Mouse (Mus musculus): ENCODE results near the gene Cebpzos. TPM values are rescaled to one million over a fixed set of nuclear protein-coding genes. Genes with fewer than 3 reads are reported as not detected.

The Cebpzos gene
- polyA plus RNA-seq (2016; fragmentation: Nextera tagmentation; extraction: Ambion mirVana) = 101 and 107 TPM in 2 replicates

DNA sequence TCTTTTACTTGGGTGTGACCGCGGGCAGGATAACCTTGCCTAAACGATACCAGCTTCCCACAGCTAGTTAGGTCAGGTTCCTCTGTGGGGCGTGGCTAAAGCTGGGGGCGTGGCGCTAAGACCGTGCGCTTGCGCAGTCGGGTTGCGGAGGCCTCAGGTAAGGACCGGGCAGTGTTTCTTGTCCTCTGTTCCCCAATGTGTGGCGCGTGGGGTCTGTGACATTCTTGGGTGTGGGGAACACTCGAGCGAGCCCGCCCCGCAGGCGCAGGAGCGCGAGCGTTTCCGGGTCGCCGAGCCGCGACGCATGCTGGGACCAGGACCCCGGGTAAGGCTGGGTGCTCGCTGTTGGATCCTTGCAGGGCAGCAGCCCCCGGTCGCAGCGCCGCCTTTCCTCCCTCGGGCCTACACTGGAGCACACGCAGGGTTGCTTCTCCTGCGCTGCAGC is at the start of gene Cebpzos:
Gene Cebpzos, plus strand, starts transcription at position 132 of the 445 bp plus-strand sequence.
- peak within 1 kb of the TSS; percentile 62; the same call in 1 of the 2 replicates for H3K27ac ChIP-seq
- peaks cover 23% of the 10 kb centered on the region for H3K36me3 ChIP-seq
- peak within 1 kb of the TSS; percentile 67 for H3K9ac ChIP-seq
- no peaks in the 10 kb centered on the region for H3K27me3 ChIP-seq (replicated peaks)
- peak within 1 kb of the TSS; percentile 63 for H3K4me3 ChIP-seq
- H3K4me1 ChIP-seq = peaks cover 13% of the 10 kb centered on the region
- WGBS = under 1% methylated on average over 37 of the region's 37 CpGs
- H3K4me2 ChIP-seq (replicated peaks) = peak within 1 kb of the TSS; percentile 72
- peak; percentile 95 for ATAC-seq (ENCODE audit: low FRiP score, low read depth)
- H3K9me3 ChIP-seq = no peaks in the 10 kb centered on the region

DNA sequence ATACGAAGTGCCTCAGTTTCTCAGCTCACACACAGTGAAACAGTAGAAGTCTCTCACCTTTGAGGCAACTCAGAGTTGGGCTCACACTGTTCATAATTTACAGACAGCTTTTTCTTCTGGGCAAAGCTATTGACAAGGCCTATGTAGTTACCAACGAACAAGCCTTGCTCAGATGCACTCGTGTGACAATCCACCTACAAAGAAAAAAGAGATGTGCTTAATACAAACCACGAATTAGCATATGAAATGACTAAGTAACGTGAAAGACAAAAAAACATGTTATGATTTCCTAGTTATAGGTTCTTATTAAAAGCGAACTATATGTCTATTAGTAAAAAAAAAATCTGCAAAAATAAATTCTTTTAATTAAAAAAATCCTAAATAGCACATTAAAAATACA is 42.4 kb upstream of the Cebpzos start:
- H3K4me3 ChIP-seq = no peak overlapping the region
- no peaks in the 10 kb centered on the region for H3K27me3 ChIP-seq (replicated peaks)
- H3K36me3 ChIP-seq = no peaks in the 10 kb centered on the region
- no peak overlapping the region for H3K9ac ChIP-seq
- no peak overlapping the region for H3K4me2 ChIP-seq (replicated peaks)
- WGBS = 91% methylated on average over 6 of the region's 6 CpGs
- no peak overlapping the region for H3K27ac ChIP-seq
- no peaks in the 10 kb centered on the region for H3K4me1 ChIP-seq
- ATAC-seq (ENCODE audit: low FRiP score, low read depth) = no peak
- no peaks in the 10 kb centered on the region for H3K9me3 ChIP-seq

DNA sequence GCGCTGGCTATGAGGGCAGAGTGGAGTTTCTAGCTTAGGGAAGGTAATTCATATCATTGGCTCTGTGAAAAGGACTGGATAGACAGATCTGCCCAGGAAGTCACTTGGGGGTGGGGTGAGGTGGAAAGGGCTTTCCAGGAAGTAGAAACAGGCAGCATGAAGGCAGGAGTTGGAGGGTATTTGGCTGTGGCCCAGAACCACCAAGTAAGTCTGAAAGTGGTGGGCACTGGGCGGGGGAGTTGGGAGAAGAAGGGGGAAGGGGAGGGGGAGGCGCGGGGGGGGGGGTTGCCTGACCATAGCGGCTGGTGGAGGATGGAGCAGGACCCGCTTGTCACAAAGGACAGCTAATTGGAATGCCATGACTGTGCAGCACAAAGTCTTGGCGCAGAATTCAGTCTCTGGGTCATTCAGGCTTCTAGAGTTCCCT is 34.4 kb upstream of the Cebpzos start:
- Histone ChIP-seq H3K4me3 (peak overlapping the region; percentile 45), H3K9ac (peak overlapping the region; percentile 58), H3K4me2 (replicated peaks) (peak overlapping the region; percentile 82), H3K9me3 (peaks cover 4% of the 10 kb centered on the region; the same call in 1 of the 2 replicates), H3K4me1 (peaks cover 18% of the 10 kb centered on the region), H3K36me3 (no peaks in the 10 kb centered on the region), H3K27ac (no peak overlapping the region), H3K27me3 (replicated peaks) (no peaks in the 10 kb centered on the region)
- 9% methylated on average over 7 of the region's 7 CpGs for WGBS
- ATAC-seq (ENCODE audit: low FRiP score, low read depth) = peak; percentile 71

DNA sequence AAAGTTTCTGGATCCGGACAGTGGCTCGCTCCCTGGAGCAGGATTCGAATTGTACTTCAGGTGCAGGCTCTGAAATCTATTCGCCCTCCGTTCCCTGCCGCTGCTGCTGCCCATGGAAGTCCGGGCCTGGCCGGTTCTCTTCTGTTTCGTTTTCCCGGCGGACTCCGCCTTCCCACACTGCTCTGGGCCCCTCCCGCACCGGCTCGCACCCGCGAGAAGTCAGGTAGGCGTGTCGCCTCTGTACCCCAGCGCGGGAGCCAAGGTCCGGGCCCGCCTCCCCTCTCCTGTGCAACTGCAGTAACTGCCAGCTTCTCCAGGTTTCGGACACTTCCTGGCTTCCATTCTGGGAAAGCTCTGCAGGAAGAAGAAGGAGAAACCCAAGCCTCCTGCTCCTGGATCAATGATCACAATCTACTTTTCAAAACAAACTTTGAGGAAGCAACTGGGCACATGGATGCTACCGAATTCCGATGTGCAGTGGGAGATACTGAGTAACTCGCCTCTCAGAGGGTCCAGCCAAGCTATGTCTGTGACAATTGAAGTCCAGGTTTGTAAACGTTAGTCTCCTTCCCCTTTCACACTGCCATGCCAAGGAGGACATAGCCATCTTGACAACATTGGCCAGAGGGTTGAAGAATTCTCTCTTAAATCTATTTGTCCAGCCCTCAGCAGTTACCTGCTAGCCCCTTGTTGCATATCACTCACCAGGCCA is 33.7 kb upstream of the Cebpzos start, which contains the start of gene Eif2ak2:
Gene Eif2ak2, minus strand, starts transcription at position 173 of the 712 bp plus-strand sequence.
- 3% methylated on average over 28 of the region's 28 CpGs for WGBS
- ATAC-seq (ENCODE audit: low FRiP score, low read depth) = peak; percentile 90
- H3K27ac ChIP-seq = no peak within 1 kb of the TSS

DNA sequence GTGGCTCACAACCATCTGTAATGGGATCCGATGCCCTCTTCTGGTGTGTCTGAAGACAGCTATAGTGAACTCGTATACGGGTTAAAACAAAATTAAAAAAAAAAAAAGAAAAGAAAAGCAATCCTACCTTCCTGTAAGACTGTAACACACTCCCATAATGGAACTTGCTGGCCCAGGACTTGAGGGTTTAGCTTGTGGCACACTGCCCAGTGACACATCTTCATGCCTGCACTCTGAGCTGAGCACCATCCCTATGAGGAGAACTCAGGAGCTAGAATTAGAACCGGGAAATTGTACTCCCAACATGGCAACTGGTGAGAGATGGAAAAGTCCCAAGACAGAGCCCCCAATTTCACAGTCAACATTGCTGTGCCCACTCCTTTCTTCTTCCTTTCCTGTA is 33.0 kb upstream of the Cebpzos start:
- Histone ChIP-seq H3K27ac (no peak overlapping the region), H3K27me3 (replicated peaks) (no peaks in the 10 kb centered on the region), H3K9ac (no peak overlapping the region), H3K4me3 (no peak overlapping the region), H3K9me3 (peaks cover 4% of the 10 kb centered on the region; the same call in 1 of the 2 replicates), H3K36me3 (no peaks in the 10 kb centered on the region), H3K4me2 (replicated peaks) (no peak overlapping the region), H3K4me1 (peaks cover 18% of the 10 kb centered on the region)
- ATAC-seq (ENCODE audit: low FRiP score, low read depth) = no peak
- 90% methylated on average over 4 of the region's 4 CpGs for WGBS

More for the DNA sequence above, 33.7 kb upstream of the Cebpzos start, which contains the start of gene Eif2ak2:
- no peaks in the 10 kb centered on the region for H3K36me3 ChIP-seq
- H3K4me2 ChIP-seq (replicated peaks) = peak within 1 kb of the TSS; percentile 82
- H3K4me1 ChIP-seq = peaks cover 18% of the 10 kb centered on the region
- peak within 1 kb of the TSS; percentile 45 for H3K4me3 ChIP-seq
- H3K9ac ChIP-seq = peak within 1 kb of the TSS; percentile 58
- no peaks in the 10 kb centered on the region for H3K27me3 ChIP-seq (replicated peaks)
- peaks cover 4% of the 10 kb centered on the region; the same call in 1 of the 2 replicates for H3K9me3 ChIP-seq

DNA sequence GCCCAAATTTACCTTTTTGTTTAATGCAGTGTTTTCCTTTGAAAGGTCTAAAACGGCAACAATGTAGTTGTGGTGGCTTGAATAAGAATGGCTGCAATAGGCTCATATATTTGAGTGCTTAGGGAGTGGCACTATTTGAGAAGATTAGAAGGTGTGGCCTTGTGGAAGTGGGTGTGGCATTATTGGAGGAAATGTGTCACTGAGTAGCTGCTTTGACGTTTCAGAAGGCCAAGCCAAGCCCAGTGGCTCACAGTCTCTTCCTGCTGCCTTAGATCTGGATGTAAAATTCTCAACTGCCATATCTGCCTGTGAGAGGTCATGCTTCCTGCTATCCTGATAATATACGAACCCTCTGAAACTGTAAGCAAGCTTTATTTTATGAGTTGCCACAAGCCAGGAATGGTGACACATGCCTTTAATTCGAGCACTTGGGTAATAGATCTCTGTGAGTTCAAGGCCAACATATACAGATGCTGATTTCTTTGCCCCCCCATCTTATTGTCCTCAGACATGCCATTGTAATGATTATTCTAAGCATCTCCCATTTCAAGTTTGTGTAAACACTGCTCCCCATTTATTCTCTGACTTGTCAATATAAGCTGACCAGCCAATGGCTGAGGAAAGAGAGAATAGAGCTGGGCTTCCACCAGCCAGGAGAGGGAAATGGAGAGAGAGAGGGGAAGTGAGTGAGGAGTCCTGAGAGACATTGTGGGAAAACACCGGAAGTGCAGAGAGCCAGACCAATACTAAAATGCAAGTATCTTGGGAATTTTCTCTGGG is 30.8 kb upstream of the Cebpzos start:
- H3K9ac ChIP-seq = no peak overlapping the region
- peaks cover 4% of the 10 kb centered on the region; the same call in 1 of the 2 replicates for H3K9me3 ChIP-seq
- H3K27ac ChIP-seq = no peak overlapping the region
- H3K4me2 ChIP-seq (replicated peaks) = no peak overlapping the region
- H3K27me3 ChIP-seq (replicated peaks) = no peaks in the 10 kb centered on the region
- WGBS = 85% methylated on average over 5 of the region's 5 CpGs
- H3K4me1 ChIP-seq = peaks cover 18% of the 10 kb centered on the region
- no peak overlapping the region for H3K4me3 ChIP-seq
- H3K36me3 ChIP-seq = no peaks in the 10 kb centered on the region
- ATAC-seq (ENCODE audit: low FRiP score, low read depth) = no peak

DNA sequence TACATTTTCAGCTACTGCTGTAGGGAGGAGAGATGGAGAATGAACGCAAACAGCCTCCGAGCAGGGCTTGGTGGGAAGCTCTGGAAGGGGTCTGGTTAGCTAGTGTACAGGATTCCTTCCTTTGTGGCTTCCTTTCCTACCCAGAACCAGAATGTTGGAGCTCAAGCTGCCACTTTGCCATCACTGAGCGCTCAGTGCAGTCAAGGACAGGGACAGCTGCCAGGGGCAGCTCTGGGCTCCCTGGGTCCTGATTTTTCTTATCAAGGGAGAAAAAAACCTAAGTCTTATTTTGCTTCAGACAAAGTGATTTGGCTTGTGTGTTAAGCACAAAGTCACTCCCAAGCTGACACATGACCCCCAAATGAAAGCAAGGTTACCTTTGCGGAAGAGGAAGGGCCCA is 27.7 kb upstream of the Cebpzos start:
- Histone ChIP-seq H3K4me3 (no peak overlapping the region), H3K4me1 (no peaks in the 10 kb centered on the region), H3K27me3 (replicated peaks) (no peaks in the 10 kb centered on the region), H3K9ac (no peak overlapping the region), H3K36me3 (no peaks in the 10 kb centered on the region), H3K27ac (no peak overlapping the region), H3K9me3 (peaks cover 4% of the 10 kb centered on the region; the same call in 1 of the 2 replicates), H3K4me2 (replicated peaks) (no peak overlapping the region)
- WGBS = 93% methylated on average over 4 of the region's 4 CpGs
- ATAC-seq (ENCODE audit: low FRiP score, low read depth) = no peak

DNA sequence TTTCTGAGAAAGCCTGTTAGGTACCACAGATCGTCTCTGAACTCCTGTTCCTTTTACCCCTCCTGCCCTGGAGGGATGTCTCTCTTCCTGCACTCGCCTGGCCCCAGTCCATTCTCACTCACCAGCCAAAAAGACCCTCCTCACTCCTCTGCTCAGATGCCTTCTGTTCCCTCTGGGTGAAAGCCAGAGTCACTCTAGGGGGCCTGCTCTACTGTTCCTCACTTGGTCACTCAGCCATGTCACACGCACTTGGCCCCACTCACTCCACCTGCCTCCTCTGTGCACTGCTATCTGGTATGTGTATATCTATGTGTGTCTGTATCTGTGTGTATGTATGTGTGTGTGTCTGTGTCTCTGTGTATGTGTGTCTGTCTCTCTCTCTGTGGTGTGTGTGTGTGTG is 27.1 kb upstream of the Cebpzos start:
- no peak for ATAC-seq (ENCODE audit: low FRiP score, low read depth)
- Histone ChIP-seq H3K4me2 (replicated peaks) (no peak overlapping the region), H3K9ac (no peak overlapping the region), H3K4me3 (no peak overlapping the region), H3K36me3 (no peaks in the 10 kb centered on the region), H3K4me1 (no peaks in the 10 kb centered on the region), H3K27me3 (replicated peaks) (no peaks in the 10 kb centered on the region), H3K27ac (no peak overlapping the region), H3K9me3 (peaks cover 4% of the 10 kb centered on the region; the same call in 1 of the 2 replicates)
- 68% methylated on average over 3 of the region's 3 CpGs for WGBS

DNA sequence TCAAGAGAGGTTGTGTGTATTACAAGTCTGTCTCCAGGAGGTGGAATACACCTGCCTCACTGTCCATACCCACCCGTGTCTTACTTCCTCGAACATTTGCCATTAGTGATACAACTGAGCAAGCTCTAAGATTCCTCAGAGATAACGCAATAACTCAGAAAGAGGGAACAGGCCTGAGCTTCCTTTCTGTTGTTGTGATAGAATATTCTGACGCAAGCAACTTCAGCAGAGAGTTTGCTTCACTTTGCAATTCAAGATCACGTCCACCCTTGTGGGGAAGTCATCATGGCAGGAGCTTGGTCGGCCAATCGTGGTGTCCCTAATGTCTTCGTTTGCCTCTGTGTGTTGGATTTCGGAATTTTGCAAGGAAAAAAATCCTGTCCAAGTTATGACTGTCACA is 25.3 kb upstream of the Cebpzos start:
- no peak for ATAC-seq (ENCODE audit: low FRiP score, low read depth)
- Histone ChIP-seq H3K9ac (no peak overlapping the region), H3K4me3 (no peak overlapping the region), H3K36me3 (no peaks in the 10 kb centered on the region), H3K9me3 (no peaks in the 10 kb centered on the region), H3K27ac (no peak overlapping the region), H3K4me1 (no peaks in the 10 kb centered on the region), H3K4me2 (replicated peaks) (no peak overlapping the region), H3K27me3 (replicated peaks) (no peaks in the 10 kb centered on the region)
- 88% methylated on average over 9 of the region's 9 CpGs for WGBS

DNA sequence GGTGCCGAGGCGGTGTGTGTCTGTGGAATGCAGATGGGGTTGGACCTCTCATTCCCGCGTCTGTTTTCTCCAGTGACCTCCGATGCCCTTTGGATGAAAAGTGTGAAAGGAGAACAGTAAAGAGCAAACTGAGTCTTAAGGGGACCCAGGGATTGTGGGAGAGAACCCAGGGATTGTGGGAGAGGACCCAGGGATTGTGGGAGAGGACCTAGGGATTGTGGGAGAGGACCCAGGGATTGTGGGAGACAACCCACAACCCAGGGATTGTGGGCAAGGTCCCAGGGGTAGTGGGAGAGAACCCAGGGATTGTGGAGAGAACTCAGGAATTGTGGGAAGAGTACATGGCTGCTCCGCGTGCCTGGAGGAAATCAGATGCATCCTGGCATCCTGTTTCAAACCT is 21.3 kb upstream of the Cebpzos start:
- H3K36me3 ChIP-seq = no peaks in the 10 kb centered on the region
- 80% methylated on average over 7 of the region's 7 CpGs for WGBS
- no peak overlapping the region for H3K4me3 ChIP-seq
- H3K9ac ChIP-seq = no peak overlapping the region
- no peaks in the 10 kb centered on the region for H3K4me1 ChIP-seq
- no peak for ATAC-seq (ENCODE audit: low FRiP score, low read depth)
- H3K9me3 ChIP-seq = no peaks in the 10 kb centered on the region
- H3K4me2 ChIP-seq (replicated peaks) = no peak overlapping the region
- no peaks in the 10 kb centered on the region for H3K27me3 ChIP-seq (replicated peaks)
- H3K27ac ChIP-seq = no peak overlapping the region

DNA sequence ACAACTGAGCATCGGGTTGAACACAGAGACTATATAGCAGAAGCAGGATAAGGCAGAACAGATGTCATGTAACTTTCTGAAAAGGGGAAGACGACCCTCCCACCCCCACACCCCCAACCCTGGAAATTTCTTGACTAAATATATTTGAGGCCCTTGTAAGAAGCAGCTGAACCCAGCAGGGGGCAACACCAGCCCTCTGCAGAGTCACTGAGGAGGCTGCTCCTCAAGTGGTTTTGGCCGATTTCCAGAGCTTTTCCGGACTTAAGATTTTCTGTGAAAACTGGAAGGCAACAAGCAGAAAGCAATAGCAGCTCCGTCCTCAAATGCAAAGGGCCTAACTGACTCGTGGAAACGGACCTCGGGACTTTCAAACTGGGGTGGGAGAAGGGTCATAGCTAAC is 20.9 kb upstream of the Cebpzos start:
- Histone ChIP-seq H3K4me1 (no peaks in the 10 kb centered on the region), H3K4me3 (no peak overlapping the region), H3K9me3 (no peaks in the 10 kb centered on the region), H3K9ac (no peak overlapping the region), H3K36me3 (no peaks in the 10 kb centered on the region), H3K27ac (no peak overlapping the region), H3K27me3 (replicated peaks) (no peaks in the 10 kb centered on the region), H3K4me2 (replicated peaks) (no peak overlapping the region)
- 56% methylated on average over 8 of the region's 8 CpGs for WGBS
- ATAC-seq (ENCODE audit: low FRiP score, low read depth) = no peak

DNA sequence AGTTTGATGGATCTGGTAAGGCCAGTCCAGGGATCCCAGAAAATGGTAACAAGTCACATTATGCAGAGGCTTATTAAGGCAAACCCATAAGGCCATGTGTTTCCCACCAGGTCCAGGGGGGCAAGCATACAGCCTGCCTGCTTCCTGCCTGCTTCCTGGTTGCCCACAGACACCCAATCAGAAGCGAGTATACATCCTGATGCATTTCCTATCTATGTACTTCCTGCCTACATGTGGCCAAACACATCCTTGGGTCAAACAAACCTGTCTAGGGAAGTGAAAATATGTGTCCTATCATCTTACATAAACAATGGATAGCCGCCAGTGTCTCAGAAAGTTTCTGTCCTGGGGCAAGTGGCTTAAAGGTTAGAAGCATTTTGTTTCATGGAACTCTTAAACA is 13.1 kb upstream of the Cebpzos start:
- H3K9me3 ChIP-seq = no peaks in the 10 kb centered on the region
- WGBS = 87% methylated on average over 2 of the region's 2 CpGs
- no peak overlapping the region for H3K27ac ChIP-seq
- H3K36me3 ChIP-seq = no peaks in the 10 kb centered on the region
- H3K4me2 ChIP-seq (replicated peaks) = no peak overlapping the region
- no peak for ATAC-seq (ENCODE audit: low FRiP score, low read depth)
- no peak overlapping the region for H3K9ac ChIP-seq
- no peak overlapping the region for H3K4me3 ChIP-seq
- no peaks in the 10 kb centered on the region for H3K4me1 ChIP-seq
- no peaks in the 10 kb centered on the region for H3K27me3 ChIP-seq (replicated peaks)

Measured in neural tube, embryonic 12.5 days (tissue).